Mouse (Mus musculus) liver, embryonic 13.5 days (tissue): ENCODE data around the gene Pde4c. TPM values are rescaled to one million over a fixed set of nuclear protein-coding genes. Genes with fewer than 3 reads are reported as not detected.

Experiments
- ATAC-seq: fragments of 200-750 bp; cut with Nextera tagmentation; 2 replicates; pipeline ENCODE4 v1.8.0; 2017; ENCODE audit warnings: low read depth, mild to moderate bottlenecking, moderate number of reproducible peaks, moderate library complexity
- DNase-seq: peaks from one replicate; pipeline ENCODE4 v3.0.0; 2022
- H3K27ac ChIP-seq: fragments of 300-500 bp; sonication (generic); 2 replicates; pipeline ENCODE4 v1.5.1; 2015; ENCODE audit warnings: moderate library complexity, mild to moderate bottlenecking, inconsistent platforms
- H3K27me3 ChIP-seq: fragments of 300-500 bp; sonication (generic); 2 replicates; pipeline ENCODE4 v1.6.1; 2015; ENCODE audit warnings: mild to moderate bottlenecking, inconsistent platforms
- H3K36me3 ChIP-seq: fragments of 300-500 bp; sonication (generic); 2 replicates; pipeline ENCODE4 v1.6.1; 2015; ENCODE audit warnings: mild to moderate bottlenecking, inconsistent platforms
- H3K4me1 ChIP-seq: fragments of 300-500 bp; sonication (generic); replicated peaks from 2 replicates; pipeline ENCODE4 v1.6.1; 2015; ENCODE audit warnings: inconsistent platforms
- H3K4me2 ChIP-seq: fragments of 300-500 bp; sonication (generic); 2 replicates; pipeline ENCODE4 v1.6.1; 2015; ENCODE audit warnings: inconsistent platforms, mild to moderate bottlenecking, moderate library complexity
- H3K4me3 ChIP-seq: fragments of 300-500 bp; sonication (generic); replicated peaks from 2 replicates; pipeline ENCODE4 v1.5.1; 2015; ENCODE audit warnings: mild to moderate bottlenecking, inconsistent platforms
- H3K9ac ChIP-seq: fragments of 300-500 bp; sonication (generic); 2 replicates; pipeline ENCODE4 v1.6.1; 2015; ENCODE audit warnings: mild to moderate bottlenecking, inconsistent platforms
- H3K9me3 ChIP-seq: fragments of 300-500 bp; sonication (generic); replicated peaks from 2 replicates; pipeline ENCODE4 v1.6.1; 2016; ENCODE audit warnings: inconsistent platforms
- WGBS: fragments of 180-500 bp; shearing (Covaris S2); methylation state at CpG from one replicate; pipeline ENCODE4 v1.1.7; 2015; ENCODE audit not compliant: insufficient replicate concordance; 5-methylcytosine and 5-hydroxymethylcytosine counted together
- microRNA-seq: library from miRNA; unstranded; fragments of <30 nt; microRNA quantifications from one replicate; pipeline ENCODE4, GENCODE M21; 2016
- polyA plus RNA-seq: library from polyadenylated mRNA; unstranded; fragments of >200 nt; fragmentation: Nextera tagmentation; extraction: Ambion mirVana; gene quantifications from 2 replicates; pipeline ENCODE4 v1.2.1, GENCODE M21; 2015

Gene Pde4c
- polyA plus RNA-seq, 1 experiment from 2014 or later = 0.40 TPM

GRCm38 (mm10) chr8:70794215-70794614 is 70.7 kb downstream of the Pde4c start:
- 62% methylated on average over 2 of the region's 2 CpGs for WGBS
- peaks cover 89% of the 10 kb centered on the region for H3K4me1 ChIP-seq
- no peak overlapping the region for H3K4me3 ChIP-seq

DNA sequence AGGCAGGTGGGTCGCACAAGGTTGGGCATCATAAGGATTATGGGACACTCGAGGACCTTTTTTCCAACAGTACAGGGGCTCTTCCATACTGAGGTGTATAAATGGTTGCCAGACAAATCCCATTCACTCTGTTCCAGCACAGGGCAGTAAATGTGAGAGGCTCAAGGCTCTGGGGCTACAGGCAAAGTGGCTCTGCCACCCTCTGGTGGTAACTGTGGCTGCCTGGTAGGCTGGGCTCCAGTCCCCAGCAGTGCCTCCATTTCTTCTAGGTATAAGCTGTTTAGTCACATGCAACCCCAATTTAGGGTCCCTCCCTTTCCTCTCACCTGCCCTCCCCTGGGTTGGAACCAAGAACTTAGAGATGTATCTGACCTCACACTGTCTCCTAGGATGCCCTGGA is 71.8 kb downstream of the Pde4c start:
- DNase-seq (no peak), ATAC-seq (no peak)
- H3K27me3 ChIP-seq = peaks cover 66% of the 10 kb centered on the region
- H3K27ac ChIP-seq = no peak overlapping the region
- no peaks in the 10 kb centered on the region for H3K36me3 ChIP-seq
- no peak overlapping the region for H3K4me2 ChIP-seq
- H3K4me3 ChIP-seq = no peak overlapping the region
- H3K4me1 ChIP-seq = peaks cover 77% of the 10 kb centered on the region
- no peak overlapping the region for H3K9ac ChIP-seq
- WGBS = 68% methylated on average over 2 of the region's 2 CpGs
- no peaks in the 10 kb centered on the region for H3K9me3 ChIP-seq

More at GRCm38 (mm10) chr8:70794215-70794614, 70.7 kb downstream of the Pde4c start:
- DNase-seq (no peak), ATAC-seq (no peak)
- Histone ChIP-seq H3K4me2 (no peak overlapping the region), H3K9me3 (no peaks in the 10 kb centered on the region), H3K27me3 (peaks cover 54% of the 10 kb centered on the region), H3K36me3 (peaks cover 7% of the 10 kb centered on the region; the same call in 1 of the 2 replicates), H3K27ac (no peak overlapping the region), H3K9ac (no peak overlapping the region)

- ATAC-seq = no peak
- WGBS = 5% methylated on average over 54 of the region's 54 CpGs
- Histone ChIP-seq H3K27ac (peak overlapping the region; percentile 16), H3K36me3 (no peaks in the 10 kb centered on the region), H3K27me3 (peaks cover 76% of the 10 kb centered on the region), H3K4me2 (peak overlapping the region; percentile 92), H3K4me3 (peak overlapping the region; percentile 66), H3K9me3 (no peaks in the 10 kb centered on the region), H3K4me1 (peaks cover 69% of the 10 kb centered on the region), H3K9ac (peak overlapping the region; percentile 78)
- DNase-seq = no peak
Observed at GRCm38 (mm10) chr8:70796403-70797080, 73.0 kb downstream of the Pde4c start.

GRCm38 (mm10) chr8:70797081-70798070 is 73.9 kb downstream of the Pde4c start:
- no peaks in the 10 kb centered on the region for H3K9me3 ChIP-seq
- ATAC-seq (peak; percentile 83), DNase-seq (peak; percentile 91)
- WGBS = 2% methylated on average over 57 of the region's 57 CpGs
- H3K4me3 ChIP-seq = peak overlapping the region; percentile 66
- H3K9ac ChIP-seq = peak overlapping the region; percentile 65
- H3K4me1 ChIP-seq = peaks cover 69% of the 10 kb centered on the region
- peak overlapping the region; percentile 26; the same call in 1 of the 2 replicates for H3K27ac ChIP-seq
- H3K36me3 ChIP-seq = no peaks in the 10 kb centered on the region
- peak overlapping the region; percentile 92 for H3K4me2 ChIP-seq
- H3K27me3 ChIP-seq = peaks cover 84% of the 10 kb centered on the region

GRCm38 (mm10) chr8:70798281-70798680 is 74.8 kb downstream of the Pde4c start:
- Histone ChIP-seq H3K4me1 (peaks cover 68% of the 10 kb centered on the region), H3K36me3 (no peaks in the 10 kb centered on the region), H3K4me3 (peak overlapping the region; percentile 66), H3K9me3 (no peaks in the 10 kb centered on the region), H3K4me2 (peak overlapping the region; percentile 92), H3K9ac (peak overlapping the region; percentile 65; the same call in 1 of the 2 replicates), H3K27ac (no peak overlapping the region), H3K27me3 (peaks cover 85% of the 10 kb centered on the region)
- 19% methylated on average over 15 of the region's 15 CpGs for WGBS
- no peak for ATAC-seq
- no peak for DNase-seq

GRCm38 (mm10) chr8:70800648-70801047 is 77.1 kb downstream of the Pde4c start:
- Histone ChIP-seq H3K36me3 (no peaks in the 10 kb centered on the region), H3K27ac (no peak overlapping the region), H3K9me3 (no peaks in the 10 kb centered on the region), H3K4me2 (no peak overlapping the region), H3K4me1 (peaks cover 74% of the 10 kb centered on the region), H3K27me3 (peaks cover 70% of the 10 kb centered on the region), H3K9ac (no peak overlapping the region), H3K4me3 (no peak overlapping the region)
- WGBS = 53% methylated on average over 10 of the region's 10 CpGs
- ATAC-seq (no peak), DNase-seq (no peak)

Small RNA genes within 50 kb of the gene (microRNA-seq; reads per million reads assigned to microRNA genes)
- gene Mir7240 = not detected

Other genes starting within 250 kb of the Pde4c start
- gene Klhl26, start 246.8 kb upstream of the Pde4c start, polyA plus RNA-seq = 6.7 and 7.0 TPM in 2 replicates
- 0.14 and 0.33 TPM in 2 replicates for gene Tmem59l, start 236.4 kb upstream of the Pde4c start, polyA plus RNA-seq
- gene Crlf1, start 230.6 kb upstream of the Pde4c start, polyA plus RNA-seq = 3.2 and 3.6 TPM in 2 replicates
- gene Rex1bd, start 217.0 kb upstream of the Pde4c start, polyA plus RNA-seq = 81.2 and 82.3 TPM in 2 replicates
- gene Uba52, start 212.9 kb upstream of the Pde4c start, polyA plus RNA-seq = 736 and 758 TPM in 2 replicates
- 177 and 182 TPM in 2 replicates for gene Fkbp8, start 196.0 kb upstream of the Pde4c start, polyA plus RNA-seq
- 36.2 TPM in 2 replicates for gene Kxd1, start 195.8 kb upstream of the Pde4c start, polyA plus RNA-seq
- 9.7 and 10.5 TPM in 2 replicates for gene Ell, start 184.3 kb upstream of the Pde4c start, polyA plus RNA-seq
- gene Isyna1, start 129.3 kb upstream of the Pde4c start, polyA plus RNA-seq = 82.8 and 84.9 TPM in 2 replicates
- 54.2 and 62.4 TPM in 2 replicates for gene Ssbp4, start 114.8 kb upstream of the Pde4c start, polyA plus RNA-seq
- 5.4 and 5.6 TPM in 2 replicates for gene Lrrc25, start 107.6 kb upstream of the Pde4c start, polyA plus RNA-seq
- gene Gdf15, start 91.3 kb upstream of the Pde4c start, polyA plus RNA-seq = 3.9 and 4.1 TPM in 2 replicates
- 17.9 and 19.5 TPM in 2 replicates for gene Pgpep1, start 63.3 kb upstream of the Pde4c start, polyA plus RNA-seq
- 185 and 200 TPM in 2 replicates for gene Lsm4, start 50.5 kb upstream of the Pde4c start, polyA plus RNA-seq
- gene Jund, start 24.8 kb upstream of the Pde4c start, polyA plus RNA-seq = 17.9 and 22.0 TPM in 2 replicates
- not detected in 2 replicates for gene Iqcn, start 20.3 kb upstream of the Pde4c start, polyA plus RNA-seq
- gene Gm3336, start 5.2 kb upstream of the Pde4c start, polyA plus RNA-seq = 0.14 TPM in 1 of 2 replicates, not detected in the other
- gene Rab3a, start 31.0 kb downstream of the Pde4c start, polyA plus RNA-seq = 2.7 and 3.9 TPM in 2 replicates
- gene Mpv17l2, start 37.2 kb downstream of the Pde4c start, polyA plus RNA-seq = 45.6 and 50.4 TPM in 2 replicates
- 18.0 and 18.2 TPM in 2 replicates for gene Pik3r2, start 53.0 kb downstream of the Pde4c start, polyA plus RNA-seq
- 4.9 and 6.2 TPM in 2 replicates for gene Mast3, start 81.3 kb downstream of the Pde4c start, polyA plus RNA-seq
- 0.20 and 0.21 TPM in 2 replicates for gene Il12rb1, start 84.7 kb downstream of the Pde4c start, polyA plus RNA-seq
- gene Arrdc2, start 116.0 kb downstream of the Pde4c start, polyA plus RNA-seq = 11.7 and 12.6 TPM in 2 replicates
- 0.29 and 0.44 TPM in 2 replicates for gene Kcnn1, start 139.5 kb downstream of the Pde4c start, polyA plus RNA-seq
- gene Ccdc124, start 150.2 kb downstream of the Pde4c start, polyA plus RNA-seq = 70.9 and 76.5 TPM in 2 replicates
- 0.03 TPM in 2 replicates for gene Slc5a5, start 169.0 kb downstream of the Pde4c start, polyA plus RNA-seq
- 2,606 and 3,100 TPM in 2 replicates for gene Rpl18a, start 173.7 kb downstream of the Pde4c start, polyA plus RNA-seq
- 17.7 and 19.0 TPM in 2 replicates for gene Map1s, start 182.2 kb downstream of the Pde4c start, polyA plus RNA-seq